Mouse (Mus musculus) embryonic fibroblast, embryonic 13.5 days (primary cell): ENCODE data around the gene Gfra4. TPM values are rescaled to one million over a fixed set of nuclear protein-coding genes. Genes with fewer than 3 reads are reported as not detected.
"Not testable (repeated sequence)": the region's sequence is repeated elsewhere in the genome, so short reads cannot be mapped to it uniquely, and the experiment has no call there.

ENCODE experiments used
- H3K27ac ChIP-seq: 2 replicates; pipeline ENCODE4 v1.5.1; 2012; ENCODE audit warnings: low read length, control low read depth, inconsistent platforms; ENCODE audit not compliant: insufficient read depth
- H3K4me1 ChIP-seq: 2 replicates; pipeline ENCODE4 v1.6.1; 2011; ENCODE audit warnings: low read length; ENCODE audit not compliant: control insufficient read depth, insufficient read depth
- H3K4me3 ChIP-seq: 2 replicates; pipeline ENCODE4 v1.5.1; 2011; ENCODE audit warnings: mild to moderate bottlenecking, control low read depth, low read length; ENCODE audit not compliant: insufficient read depth
- CTCF ChIP-seq: IDR thresholded peaks from 2 replicates; pipeline ENCODE4 v1.5.1; 2011; ENCODE audit warnings: mild to moderate bottlenecking, control low read depth, low read length, moderate library complexity, borderline replicate concordance; ENCODE audit not compliant: insufficient read depth
- POLR2A ChIP-seq: IDR thresholded peaks from 2 replicates; pipeline ENCODE4 v1.6.1; 2011; ENCODE audit warnings: low read depth, mild to moderate bottlenecking, control low read depth, low read length, moderate library complexity
- polyA plus RNA-seq: library from polyadenylated mRNA; stranded (reverse); fragments of >200 nt; gene quantifications from 2 replicates; pipeline ENCODE4 v1.2.4, GENCODE M21; 2011; ENCODE audit warnings: low read depth; ENCODE audit not compliant: missing spikeins, insufficient read length

Gfra4 gene
- polyA plus RNA-seq, 1 experiment: 9.4 TPM

GRCm38 (mm10) chr2:131037226-131037990 is 5.5 kb downstream of the Gfra4 start:
- H3K4me1 ChIP-seq: peaks cover 9% of the 10 kb centered on the region
- H3K27ac ChIP-seq: no peak overlapping the region
- H3K4me3 ChIP-seq: no peak overlapping the region
- no peak for TF ChIP-seq CTCF
- TF ChIP-seq POLR2A: no peak

- no peak for TF ChIP-seq CTCF
- no peak for TF ChIP-seq POLR2A
- peaks cover 9% of the 10 kb centered on the region for H3K4me1 ChIP-seq
- H3K27ac ChIP-seq: no peak overlapping the region
- H3K4me3 ChIP-seq: no peak overlapping the region
These were observed 6.1 kb downstream of the Gfra4 start for GRCm38 (mm10) chr2:131036757-131037156.

GRCm38 (mm10) chr2:131036343-131036742 is 6.5 kb downstream of the Gfra4 start:
- no peak overlapping the region for H3K27ac ChIP-seq
- TF ChIP-seq POLR2A (no peak), CTCF (no peak)
- peaks cover 9% of the 10 kb centered on the region for H3K4me1 ChIP-seq
- H3K4me3 ChIP-seq: no peak overlapping the region

- H3K4me1 ChIP-seq: peaks cover 21% of the 10 kb centered on the region
- H3K4me3 ChIP-seq: not testable (repeated sequence)
These were observed 11.5 kb downstream of the Gfra4 start for GRCm38 (mm10) chr2:131031406-131031805.

GRCm38 (mm10) chr2:131030998-131031397 is 11.9 kb downstream of the Gfra4 start:
- Histone ChIP-seq H3K4me3 (no peak overlapping the region), H3K4me1 (peaks cover 21% of the 10 kb centered on the region), H3K27ac (no peak overlapping the region)
- TF ChIP-seq CTCF: no peak
- TF ChIP-seq POLR2A: no peak

More at GRCm38 (mm10) chr2:131031406-131031805, 11.5 kb downstream of the Gfra4 start:
- H3K27ac ChIP-seq: not testable (repeated sequence)

- H3K27ac ChIP-seq: peak overlapping the region; percentile 12; the same call in 1 of the 2 replicates
- H3K4me3 ChIP-seq: no peak overlapping the region
- H3K4me1 ChIP-seq: peaks cover 21% of the 10 kb centered on the region
- TF ChIP-seq POLR2A (no peak), CTCF (no peak)
These were observed 12.3 kb downstream of the Gfra4 start for GRCm38 (mm10) chr2:131030561-131030960.

- peaks cover 21% of the 10 kb centered on the region for H3K4me1 ChIP-seq
- H3K27ac ChIP-seq: peak overlapping the region; percentile 97
- TF ChIP-seq POLR2A (no peak), CTCF (no peak)
- H3K4me3 ChIP-seq: no peak overlapping the region
These were observed 13.6 kb downstream of the Gfra4 start for GRCm38 (mm10) chr2:131029065-131029935.

GRCm38 (mm10) chr2:131026941-131027340 is 15.9 kb downstream of the Gfra4 start:
- no peak for TF ChIP-seq CTCF
- no peak for TF ChIP-seq POLR2A
- H3K4me1 ChIP-seq: peaks cover 21% of the 10 kb centered on the region
- H3K4me3 ChIP-seq: no peak overlapping the region
- no peak overlapping the region for H3K27ac ChIP-seq

GRCm38 (mm10) chr2:131025230-131025629 is 17.7 kb downstream of the Gfra4 start:
- Histone ChIP-seq H3K4me1 (peaks cover 14% of the 10 kb centered on the region), H3K4me3 (no peak overlapping the region), H3K27ac (no peak overlapping the region)
- no peak for TF ChIP-seq POLR2A
- TF ChIP-seq CTCF: no peak

GRCm38 (mm10) chr2:131010566-131010965 is 32.3 kb downstream of the Gfra4 start:
- no peak overlapping the region for H3K27ac ChIP-seq
- H3K4me1 ChIP-seq: no peaks in the 10 kb centered on the region
- no peak for TF ChIP-seq CTCF
- TF ChIP-seq POLR2A: no peak
- no peak overlapping the region for H3K4me3 ChIP-seq
